Mouse (Mus musculus) midbrain, postnatal 0 days (tissue): Measurements from ENCODE around the gene Btbd35f24. TPM values are rescaled to one million over a fixed set of nuclear protein-coding genes. Genes with fewer than 3 reads are reported as not detected.
"Not testable (repeated sequence)": the region's sequence is repeated elsewhere in the genome, so short reads cannot be mapped to it uniquely, and the experiment has no call there.

Experiments used
- ATAC-seq: fragments of 200-750 bp; cut with Nextera tagmentation; 2 replicates; pipeline ENCODE4 v1.8.0; 2017; ENCODE audit warnings: moderate number of reproducible peaks, mild to moderate bottlenecking, moderate TSS enrichment, moderate library complexity; ENCODE audit not compliant: low FRiP score
- DNase-seq: peaks from one replicate; pipeline ENCODE4 v3.0.0-alpha.2; 2015; ENCODE audit warnings: low spot score
- H3K27ac ChIP-seq: fragments of 300-500 bp; sonication (generic); 2 replicates; pipeline ENCODE4 v1.5.1; 2014; ENCODE audit warnings: low read depth, mild to moderate bottlenecking, low read length, mixed read lengths
- H3K27me3 ChIP-seq: fragments of 300-500 bp; sonication (generic); 2 replicates; pipeline ENCODE4 v1.6.1; 2014; ENCODE audit warnings: low read length, control low read depth, mixed read lengths; ENCODE audit not compliant: insufficient read depth
- H3K36me3 ChIP-seq: fragments of 300-500 bp; sonication (generic); 2 replicates; pipeline ENCODE4 v1.6.1; 2014; ENCODE audit warnings: low read length, control low read depth, mixed read lengths; ENCODE audit not compliant: insufficient read depth
- H3K4me1 ChIP-seq: fragments of 300-500 bp; sonication (generic); 2 replicates; pipeline ENCODE4 v1.6.1; 2014; ENCODE audit warnings: mild to moderate bottlenecking, control low read depth, antibody characterized with exemption, low read length, mixed read lengths; ENCODE audit not compliant: insufficient read depth
- H3K4me2 ChIP-seq: fragments of 300-500 bp; sonication (generic); 2 replicates; pipeline ENCODE4 v1.6.1; 2014; ENCODE audit warnings: low read depth, mild to moderate bottlenecking, low read length, mixed read lengths; ENCODE audit not compliant: poor library complexity, severe bottlenecking
- H3K4me3 ChIP-seq: fragments of 300-500 bp; sonication (generic); 2 replicates; pipeline ENCODE4 v1.5.1; 2014; ENCODE audit warnings: low read depth, mild to moderate bottlenecking, low read length, moderate library complexity
- H3K9ac ChIP-seq: fragments of 300-500 bp; sonication (generic); replicated peaks from 2 replicates; pipeline ENCODE4 v1.6.1; 2014; ENCODE audit warnings: mild to moderate bottlenecking, low read length, moderate library complexity, mixed read lengths; ENCODE audit not compliant: poor library complexity, severe bottlenecking
- H3K9me3 ChIP-seq: fragments of 300-500 bp; sonication (generic); 2 replicates; pipeline ENCODE4 v1.6.1; 2016; ENCODE audit warnings: low read length, control low read depth
- WGBS: fragments of 180-500 bp; shearing (Covaris S2); extraction: QIAGEN DNeasy Blood & Tissue Kit; methylation state at CpG from one replicate; pipeline ENCODE4 v1.1.7; 2014; 5-methylcytosine and 5-hydroxymethylcytosine counted together
- polyA plus RNA-seq: library from polyadenylated mRNA; unstranded; fragments of >200 nt; fragmentation: Nextera tagmentation; extraction: Ambion mirVana; gene quantifications from 2 replicates; pipeline ENCODE4 v1.2.1, GENCODE M21; 2015
- total RNA-seq: library from RNA; depleted of rRNA; stranded (reverse); fragments of >200 nt; gene quantifications from 2 replicates; pipeline ENCODE4 v1.2.3, GENCODE M21; 2014; rRNA removed

Gene Btbd35f24
- total RNA-seq (not detected in 2 replicates), polyA plus RNA-seq (not detected in 2 replicates)

GRCm38 (mm10) chrX:3195727-3196126 is at the start of gene Btbd35f24:
Gene Btbd35f24, minus strand, starts transcription at chrX:3195827.
- not testable (repeated sequence) for H3K27me3 ChIP-seq, H3K36me3 ChIP-seq, H3K9ac ChIP-seq, H3K9me3 ChIP-seq, ATAC-seq, H3K4me3 ChIP-seq, DNase-seq, H3K4me1 ChIP-seq, H3K4me2 ChIP-seq, H3K27ac ChIP-seq
- no CpG with 5 or more reads among the region's 2 CpGs for WGBS

Other genes starting within 250 kb of the Btbd35f24 start
- gene Btbd35f23, start 119.0 kb downstream of the Btbd35f24 start, total RNA-seq: not detected in 2 replicates
- gene Btbd35f23, start 119.0 kb downstream of the Btbd35f24 start, polyA plus RNA-seq: not detected in 2 replicates
- gene Btbd35f11, start 247.9 kb upstream of the Btbd35f24 start, total RNA-seq: not detected in 2 replicates
- not detected in 2 replicates for gene Btbd35f11, start 247.9 kb upstream of the Btbd35f24 start, polyA plus RNA-seq